Comparison of ENCODE assay signal across 8 mouse cellular contexts in the genomic region with DNA sequence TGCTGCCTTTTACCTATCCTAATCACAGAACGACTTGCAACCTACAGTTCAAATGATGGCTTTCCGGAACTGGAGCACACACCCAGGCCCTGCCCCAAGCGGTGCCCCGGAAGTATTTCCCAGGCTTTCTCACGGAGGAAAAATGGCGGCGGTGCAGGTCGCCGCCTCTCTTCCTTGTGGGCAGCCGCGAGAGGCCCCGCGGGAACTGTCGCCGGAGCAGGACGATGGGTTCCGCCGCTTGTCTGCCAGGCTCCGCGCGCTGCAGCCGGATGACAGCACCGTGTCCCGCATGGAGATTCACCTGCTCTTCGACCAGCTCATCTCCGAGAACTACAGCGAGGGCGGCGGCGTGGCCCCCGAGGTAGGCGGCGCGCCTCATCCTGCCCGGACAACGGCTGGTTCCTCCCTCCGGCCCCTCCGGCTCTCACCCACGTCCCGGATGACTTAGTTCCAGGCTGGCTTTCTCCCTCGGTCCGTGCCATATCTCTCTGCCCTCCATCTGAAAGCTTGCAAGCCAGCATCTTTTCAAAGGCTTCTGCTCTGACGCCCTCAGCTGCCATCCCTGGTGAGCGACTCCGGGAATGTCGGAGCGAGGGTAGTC. TPM values are rescaled to one million over a fixed set of nuclear protein-coding genes. Genes with fewer than 3 reads are reported as not detected.
A peak's percentile ranks its signal among the peaks of the same experiment; 100 is the strongest.
DNase-seq lines count a peak whose midpoint lies in the region; ATAC-seq lines count a peak whose summit lies in the region.

Gene Heatr6 (plus strand): TSS at position 116 of the 601 bp plus-strand sequence.

- intact Hi-C loops in gastrocnemius, postnatal 14 days (cut with DNase I; ENCODE audit: low total_unique reads): no loop called here
- intact Hi-C loops in left cerebral cortex, postnatal 10 days (cut with DNase I): no loop called here

- peak; percentile 96 for DNase-seq in adipocyte (ENCODE audit: low spot score)
- peak; percentile 93 for DNase-seq in embryo, embryonic 10 days (ENCODE audit: low spot score)
- peak; percentile 94 for DNase-seq in gastrocnemius, postnatal 14 days
- DNase-seq in left cerebral cortex, postnatal 10 days (ENCODE audit: extremely low spot score in 1 of 2, low spot score in 2 of 2): peak; percentile 89 to 96
- DNase-seq in right cerebral cortex, postnatal 25 days: peak; percentile 92
- DNase-seq in urinary bladder, postnatal 4 days (ENCODE audit: low spot score in 2 of 2): peak; percentile 86 to 93

- ATAC-seq in inflammation-experienced regulatory T-cells, adult 6 months: peak; percentile 90
- ATAC-seq in megakaryocyte-erythroid progenitor cell, adult 5-6 weeks (replicated peaks; ENCODE audit: low FRiP score, low TSS enrichment, poor library complexity, severe bottlenecking): peak; percentile 99

RNA-seq across cellular contexts. Expression of gene Heatr6, which starts in this region (rescaled TPM):
- total RNA-seq in gastrocnemius, postnatal 14 days (2021): 1 to 10 TPM; 6.6 TPM
- 10 to 100 TPM; 28.7 to 42.7 (median 36.0) TPM for polyA plus RNA-seq in inflammation-experienced regulatory T-cells, adult 6 months (2017; shearing (Covaris generic))
- 10 to 100 TPM; 17.9 to 18.9 TPM for total RNA-seq in left cerebral cortex, postnatal 10 days (2021)
- total RNA-seq in megakaryocyte-erythroid progenitor cell, adult 5-6 weeks (2014; fragmentation: Nextera tagmentation): 21.9 and 38.9 TPM in 2 replicates
- total RNA-seq in megakaryocyte-erythroid progenitor cell, adult 5-6 weeks (2017): 10.2 and 20.6 TPM in 2 replicates

Comparison
In these comparisons a context has a peak if more than half of its experiments do, and no peak if none do; other contexts are left out.
1. Peak in every context shown above with its lines: DNase-seq and ATAC-seq.